Mouse (Mus musculus) forebrain, embryonic 16.5 days (tissue): Measurements from ENCODE around the gene Kif5c. TPM values are rescaled to one million over a fixed set of nuclear protein-coding genes. Genes with fewer than 3 reads are reported as not detected.

Source experiments
- ATAC-seq: fragments of 200-750 bp; cut with Nextera tagmentation; 2 replicates; pipeline ENCODE4 v1.8.0; 2017; ENCODE audit warnings: mild to moderate bottlenecking, moderate library complexity
- H3K27ac ChIP-seq: fragments of 300-500 bp; sonication (generic); 2 replicates; pipeline ENCODE4 v1.5.1; 2014; ENCODE audit warnings: low read length, control low read depth
- H3K27me3 ChIP-seq: fragments of 300-500 bp; sonication (generic); replicated peaks from 2 replicates; pipeline ENCODE4 v1.6.1; 2014; ENCODE audit warnings: low read length; ENCODE audit not compliant: control insufficient read depth, insufficient read depth
- H3K36me3 ChIP-seq: fragments of 300-500 bp; sonication (generic); 2 replicates; pipeline ENCODE4 v1.6.1; 2014; ENCODE audit not compliant: control insufficient read depth, insufficient read depth
- H3K4me1 ChIP-seq: fragments of 300-500 bp; sonication (generic); replicated peaks from 2 replicates; pipeline ENCODE4 v1.6.1; 2014; ENCODE audit warnings: low read length; ENCODE audit not compliant: control insufficient read depth, insufficient read depth
- H3K4me2 ChIP-seq: fragments of 300-500 bp; sonication (generic); 2 replicates; pipeline ENCODE4 v1.6.1; 2014; ENCODE audit warnings: mild to moderate bottlenecking, low read length, control low read depth
- H3K4me3 ChIP-seq: fragments of 300-500 bp; sonication (generic); replicated peaks from 2 replicates; pipeline ENCODE4 v1.5.1; 2014; ENCODE audit warnings: mild to moderate bottlenecking, low read length, control low read depth
- H3K9ac ChIP-seq: fragments of 300-500 bp; sonication (generic); replicated peaks from 2 replicates; pipeline ENCODE4 v1.6.1; 2014; ENCODE audit warnings: low read depth, low read length, control low read depth
- H3K9me3 ChIP-seq: fragments of 300-500 bp; sonication (generic); 2 replicates; pipeline ENCODE4 v1.6.1; 2016; ENCODE audit warnings: low read length; ENCODE audit not compliant: control insufficient read depth
- WGBS: fragments of 180-500 bp; shearing (Covaris S2); extraction: QIAGEN DNeasy Blood & Tissue Kit; methylation state at CpG from one replicate; pipeline ENCODE4 v1.1.7; 2014; 5-methylcytosine and 5-hydroxymethylcytosine counted together
- polyA plus RNA-seq: library from polyadenylated mRNA; unstranded; fragments of >200 nt; fragmentation: Nextera tagmentation; extraction: Ambion mirVana; gene quantifications from 2 replicates; pipeline ENCODE4 v1.2.1, GENCODE M21; 2015

Gene Kif5c
- polyA plus RNA-seq, 1 experiment from 2014 or later = 180 TPM

GRCm38 (mm10) chr2:49671753-49672500, 52.8 kb downstream of the Kif5c start:
- 0 out of 2 replicates have a peak overlapping the region, but pooled peaks have one; percentile 29 for H3K9ac ChIP-seq
- no peaks in the 10 kb centered on the region for H3K36me3 ChIP-seq
- no peaks in the 10 kb centered on the region for H3K9me3 ChIP-seq
- H3K27me3 ChIP-seq = no peaks in the 10 kb centered on the region
- peak; percentile 21 for ATAC-seq
- H3K27ac ChIP-seq = peak overlapping the region; percentile 78
- H3K4me3 ChIP-seq = no peak overlapping the region
- no peak overlapping the region for H3K4me2 ChIP-seq
- H3K4me1 ChIP-seq = peaks cover 27% of the 10 kb centered on the region
- 36% methylated on average over 12 of the region's 12 CpGs for WGBS

- H3K4me1 ChIP-seq = peaks cover 27% of the 10 kb centered on the region
Measured at GRCm38 (mm10) chr2:49672501-49672874, 53.4 kb downstream of the Kif5c start.

GRCm38 (mm10) chr2:49676020-49676419, 56.9 kb downstream of the Kif5c start:
- no peak for ATAC-seq
- no peaks in the 10 kb centered on the region for H3K9me3 ChIP-seq
- H3K4me2 ChIP-seq = no peak overlapping the region
- 83% methylated on average over 12 of the region's 12 CpGs for whole genome bisulfite sequencing
- no peaks in the 10 kb centered on the region for H3K36me3 ChIP-seq
- no peaks in the 10 kb centered on the region for H3K27me3 ChIP-seq
- no peak overlapping the region for H3K4me3 ChIP-seq
- H3K4me1 ChIP-seq = peaks cover 38% of the 10 kb centered on the region
- H3K27ac ChIP-seq = no peak overlapping the region
- H3K9ac ChIP-seq = no peak overlapping the region

More at GRCm38 (mm10) chr2:49672501-49672874, 53.4 kb downstream of the Kif5c start:
- Histone ChIP-seq H3K36me3 (no peaks in the 10 kb centered on the region), H3K4me2 (no peak overlapping the region), H3K27ac (peak overlapping the region; percentile 78), H3K9ac (0 out of 2 replicates have a peak overlapping the region, but pooled peaks have one; percentile 29), H3K27me3 (no peaks in the 10 kb centered on the region), H3K4me3 (no peak overlapping the region), H3K9me3 (no peaks in the 10 kb centered on the region)
- WGBS = 31% methylated on average over 7 of the region's 7 CpGs
- peak; percentile 69 for ATAC-seq

- WGBS = 57% methylated on average over 7 of the region's 7 CpGs
- ATAC-seq = no peak; the same call in 1 of the 2 replicates
- peak overlapping the region; percentile 33; the same call in 1 of the 2 replicates for H3K27ac ChIP-seq
- no peak overlapping the region for H3K4me2 ChIP-seq
- no peak overlapping the region for H3K4me3 ChIP-seq
- H3K9me3 ChIP-seq = no peaks in the 10 kb centered on the region
- H3K27me3 ChIP-seq = no peaks in the 10 kb centered on the region
- 0 out of 2 replicates have a peak, but pooled peaks cover 3% of the 10 kb centered on the region for H3K36me3 ChIP-seq
- H3K9ac ChIP-seq = no peak overlapping the region
- peaks cover 20% of the 10 kb centered on the region for H3K4me1 ChIP-seq
Measured at GRCm38 (mm10) chr2:49678386-49678785, 59.3 kb downstream of the Kif5c start.

- peak; percentile 13; the same call in 1 of the 2 replicates for ATAC-seq
- Histone ChIP-seq H3K9ac (no peak overlapping the region), H3K27ac (peak overlapping the region; percentile 5; the same call in 1 of the 2 replicates), H3K36me3 (0 out of 2 replicates have a peak, but pooled peaks cover 3% of the 10 kb centered on the region), H3K4me3 (no peak overlapping the region), H3K4me1 (peaks cover 27% of the 10 kb centered on the region), H3K9me3 (no peaks in the 10 kb centered on the region), H3K4me2 (no peak overlapping the region), H3K27me3 (no peaks in the 10 kb centered on the region)
- 48% methylated on average over 16 of the region's 16 CpGs for WGBS
Measured at GRCm38 (mm10) chr2:49679135-49679964, 60.3 kb downstream of the Kif5c start.

GRCm38 (mm10) chr2:49682754-49683153, 63.7 kb downstream of the Kif5c start:
- Histone ChIP-seq H3K27ac (no peak overlapping the region), H3K9me3 (no peaks in the 10 kb centered on the region), H3K4me1 (peaks cover 29% of the 10 kb centered on the region), H3K9ac (no peak overlapping the region), H3K4me2 (no peak overlapping the region), H3K4me3 (no peak overlapping the region), H3K36me3 (0 out of 2 replicates have a peak, but pooled peaks cover 3% of the 10 kb centered on the region), H3K27me3 (no peaks in the 10 kb centered on the region)
- no peak for ATAC-seq
- whole genome bisulfite sequencing = 62% methylated on average over 6 of the region's 6 CpGs

- H3K27me3 ChIP-seq = no peaks in the 10 kb centered on the region
- H3K4me3 ChIP-seq = no peak overlapping the region
- no peak for ATAC-seq
- 0 out of 2 replicates have a peak, but pooled peaks cover 3% of the 10 kb centered on the region for H3K36me3 ChIP-seq
- no peak overlapping the region for H3K9ac ChIP-seq
- WGBS = 73% methylated on average over 2 of the region's 2 CpGs
- H3K9me3 ChIP-seq = no peaks in the 10 kb centered on the region
- H3K4me1 ChIP-seq = peaks cover 12% of the 10 kb centered on the region
- H3K27ac ChIP-seq = no peak overlapping the region; the same call in 1 of the 2 replicates
- H3K4me2 ChIP-seq = no peak overlapping the region
Measured at GRCm38 (mm10) chr2:49684808-49685207, 65.7 kb downstream of the Kif5c start.

- Histone ChIP-seq H3K4me2 (no peak overlapping the region), H3K27me3 (no peaks in the 10 kb centered on the region), H3K9me3 (no peaks in the 10 kb centered on the region), H3K9ac (no peak overlapping the region), H3K27ac (peak overlapping the region; percentile 8), H3K4me1 (peaks cover 20% of the 10 kb centered on the region), H3K36me3 (no peaks in the 10 kb centered on the region), H3K4me3 (no peak overlapping the region)
- no peak for ATAC-seq
- WGBS = 32% methylated on average over 9 of the region's 9 CpGs
Measured at GRCm38 (mm10) chr2:49690421-49690826, 71.3 kb downstream of the Kif5c start.

GRCm38 (mm10) chr2:49691441-49691840, 72.3 kb downstream of the Kif5c start:
- Histone ChIP-seq H3K27me3 (no peaks in the 10 kb centered on the region), H3K4me2 (no peak overlapping the region), H3K4me1 (peaks cover 20% of the 10 kb centered on the region), H3K4me3 (no peak overlapping the region), H3K36me3 (peaks cover 3% of the 10 kb centered on the region; the same call in 1 of the 2 replicates), H3K9me3 (no peaks in the 10 kb centered on the region), H3K9ac (no peak overlapping the region), H3K27ac (no peak overlapping the region)
- ATAC-seq = peak; percentile 14; the same call in 1 of the 2 replicates
- WGBS = 71% methylated on average over 5 of the region's 5 CpGs
